Mouse (Mus musculus): ENCODE results near the gene Zbtb9.

DNA sequence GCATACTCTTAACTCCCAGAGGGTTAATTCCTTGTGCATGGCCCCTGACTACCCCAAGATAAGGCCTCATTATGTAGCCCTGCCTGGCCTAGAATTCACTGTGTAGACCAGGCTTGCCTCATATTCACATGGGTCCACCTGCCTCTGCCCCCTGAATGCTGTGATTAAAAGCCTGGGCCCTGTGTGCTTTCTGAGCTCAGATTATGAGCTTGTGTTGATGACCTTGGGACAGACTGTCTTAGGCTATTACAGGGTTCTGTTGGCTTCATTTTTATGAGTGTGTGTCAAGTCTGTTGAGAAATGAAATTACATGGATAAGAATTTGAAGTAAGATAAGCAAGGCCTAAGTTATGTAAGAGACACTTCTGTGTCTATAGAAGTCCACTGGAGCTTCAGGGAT lies 17.6 kb downstream of the Zbtb9 start:
- TF ChIP-seq CTCF (IDR thresholded peaks at IDR 0.05; ENCODE audit: low read depth) (no peak), EP300 (IDR thresholded peaks at IDR 0.05; ENCODE audit: low read depth) (no peak)

Data from liver, embryonic 14.5 days (tissue).